In the genomic region with DNA sequence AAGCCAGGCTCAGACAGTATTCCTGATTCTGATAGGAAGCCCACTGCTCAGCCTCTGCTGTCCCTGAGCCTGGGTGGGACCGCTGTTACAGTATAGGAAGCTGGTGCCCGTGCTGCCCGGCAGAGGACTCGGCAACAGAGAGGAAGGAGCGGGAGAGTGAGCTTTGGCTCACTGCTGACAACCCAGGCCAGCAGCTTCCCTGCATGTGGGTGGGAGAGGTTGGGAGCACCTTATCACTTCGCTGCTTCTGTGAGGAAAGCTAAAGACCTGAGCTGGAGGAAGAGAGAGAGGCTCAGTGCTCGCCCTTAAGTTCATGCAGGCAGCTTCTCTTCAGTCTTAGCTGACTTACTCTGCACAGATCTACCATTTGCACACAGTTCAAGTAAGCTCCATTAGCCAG, we compare ENCODE assay signal across 22 mouse cellular contexts. TPM values are rescaled to one million over a fixed set of nuclear protein-coding genes. Genes with fewer than 3 reads are reported as not detected.
DNase-seq lines count a peak whose midpoint lies in the region; ATAC-seq and TF ChIP-seq lines count a peak whose summit lies in the region.
"Had no signal": no experiment of that assay in that cellular context is flagged by ENCODE, and none has a peak within 500 bp of the region (broad histone marks: within the 10 kb centered on the region; RNA-seq: fewer than 3 reads in every experiment).

No protein-coding gene starts in this region.

- DNase-seq in heart, postnatal 4 days = no peak
- no peak for DNase-seq in liver, embryonic 14.5 days (ENCODE audit: low read depth in 3 of 3, low spot score in 3 of 3)
- DNase-seq in urinary bladder, postnatal 4 days (ENCODE audit: low spot score in 2 of 2) = no peak
- DNase-seq: cerebellum, adult 18-20 months; cerebellum, postnatal 36 days; forebrain, postnatal 0 days; gastrocnemius, postnatal 36 days; kidney, postnatal 4 days; lung, embryonic 14.5 days; lung, postnatal 36 days; spleen, adult 18-20 months had no signal

- H3K9me3 ChIP-seq in erythroblast, embryonic 14.5 days (ENCODE audit: control insufficient read depth, low read length) = no peaks in the 10 kb centered on the region
- H3K9me3 ChIP-seq in heart, embryonic 16.5 days (replicated peaks; ENCODE audit: control insufficient read depth, low read length) = no peaks in the 10 kb centered on the region
- no peaks in the 10 kb centered on the region for H3K9me3 ChIP-seq in E14TG2a.4 (ENCODE audit: low read length)
- H3K9me3 ChIP-seq in liver, embryonic 14.5 days (ENCODE audit: control insufficient read depth, low read length) = no peaks in the 10 kb centered on the region
- H3K9me3 ChIP-seq in forebrain, embryonic 13.5 days (replicated peaks) = no peaks in the 10 kb centered on the region
- H3K9me3 ChIP-seq: limb, embryonic 12.5 days; neural tube, embryonic 13.5 days had no signal

- WGBS in heart, embryonic 16.5 days = 41% methylated on average over 7 of the region's 7 CpGs
- WGBS in liver, embryonic 14.5 days (ENCODE audit: insufficient replicate concordance) = 28% methylated on average over 7 of the region's 7 CpGs
- WGBS in forebrain, embryonic 13.5 days = 84% methylated on average over 7 of the region's 7 CpGs

- H3K4me2 ChIP-seq in heart, embryonic 16.5 days (ENCODE audit: low read depth, low read length) = no peak overlapping the region
- no peak overlapping the region for H3K4me2 ChIP-seq in liver, embryonic 14.5 days (ENCODE audit: low read depth)
- no peak overlapping the region for H3K4me2 ChIP-seq in forebrain, embryonic 13.5 days
- H3K4me2 ChIP-seq: limb, embryonic 12.5 days; lung, embryonic 14.5 days; midbrain, embryonic 11.5 days; neural tube, embryonic 13.5 days had no signal

- H3K27me3 ChIP-seq in erythroblast, embryonic 14.5 days (ENCODE audit: control insufficient read depth) = no peaks in the 10 kb centered on the region; the same call in 1 of the 2 replicates
- no peaks in the 10 kb centered on the region for H3K27me3 ChIP-seq in heart, embryonic 16.5 days (ENCODE audit: control insufficient read depth, insufficient read depth, low read length)
- no peaks in the 10 kb centered on the region for H3K27me3 ChIP-seq in E14TG2a.4 (ENCODE audit: insufficient read depth, low read length)
- H3K27me3 ChIP-seq in liver, embryonic 14.5 days (ENCODE audit: control insufficient read depth, insufficient read depth, low read length) = no peaks in the 10 kb centered on the region
- H3K27me3 ChIP-seq in forebrain, embryonic 13.5 days = no peaks in the 10 kb centered on the region
- H3K27me3 ChIP-seq: CH12.LX; limb, embryonic 12.5 days; neural tube, embryonic 13.5 days had no signal

- no peak for ATAC-seq in erythroblast, adult 5-6 weeks (replicated peaks; ENCODE audit: low FRiP score, poor library complexity, severe bottlenecking)
- ATAC-seq in heart, embryonic 16.5 days (replicated peaks; ENCODE audit: extremely low read depth, insufficient read depth, low FRiP score) = no peak
- ATAC-seq in liver, embryonic 14.5 days (ENCODE audit: insufficient read depth) = peak; percentile 11
- ATAC-seq in forebrain, embryonic 13.5 days = no peak
- ATAC-seq: forebrain, postnatal 0 days; hindbrain, embryonic 16.5 days; intestine, embryonic 16.5 days had no signal

- TF ChIP-seq EP300 in liver, embryonic 14.5 days (IDR thresholded peaks at IDR 0.05; ENCODE audit: low read depth) = no peak

- H3K27ac ChIP-seq in heart, embryonic 16.5 days (ENCODE audit: low read length) = peak overlapping the region; percentile 25; the same call in 1 of the 2 replicates
- H3K27ac ChIP-seq in liver, embryonic 14.5 days = 0 out of 2 replicates have a peak overlapping the region, but pooled peaks have one; percentile 5
- H3K27ac ChIP-seq in forebrain, embryonic 13.5 days = no peak overlapping the region
- H3K27ac ChIP-seq: limb, embryonic 12.5 days; neural tube, embryonic 13.5 days had no signal

- H3K4me1 ChIP-seq in erythroblast, embryonic 14.5 days (ENCODE audit: control insufficient read depth) = peaks cover 90% of the 10 kb centered on the region
- peaks cover 49% of the 10 kb centered on the region for H3K4me1 ChIP-seq in heart, embryonic 16.5 days (ENCODE audit: control insufficient read depth, insufficient read depth, low read length)
- H3K4me1 ChIP-seq in E14TG2a.4 (replicated peaks; ENCODE audit: low read depth, low read length) = peaks cover 100% of the 10 kb centered on the region
- peaks cover 19 to 40% of the 10 kb centered on the region in 2 experiments for H3K4me1 ChIP-seq in liver, embryonic 14.5 days (replicated peaks; ENCODE audit: control insufficient read depth in 2 of 2, insufficient read depth in 2 of 2, low read length in 1 of 2)
- no peaks in the 10 kb centered on the region for H3K4me1 ChIP-seq in forebrain, embryonic 13.5 days
- H3K4me1 ChIP-seq: neural tube, embryonic 13.5 days had no signal

- TF ChIP-seq CTCF in E14TG2a.4 (conservative IDR thresholded peaks at IDR 0.05; ENCODE audit: low read length) = no peak
- TF ChIP-seq CTCF in liver, embryonic 14.5 days (IDR thresholded peaks at IDR 0.05; ENCODE audit: low read depth) = peak; percentile 29; the same call in 1 of the 2 replicates

- peaks cover 100% of the 10 kb centered on the region for H3K36me3 ChIP-seq in erythroblast, embryonic 14.5 days (ENCODE audit: control insufficient read depth)
- H3K36me3 ChIP-seq in heart, embryonic 16.5 days (ENCODE audit: control insufficient read depth, insufficient read depth) = peaks cover 21% of the 10 kb centered on the region
- H3K36me3 ChIP-seq in E14TG2a.4 (ENCODE audit: insufficient read depth, low read length) = peaks cover 100% of the 10 kb centered on the region
- H3K36me3 ChIP-seq in liver, embryonic 14.5 days (replicated peaks; ENCODE audit: control insufficient read depth, insufficient read depth, low read depth) = peaks cover 100% of the 10 kb centered on the region
- H3K36me3 ChIP-seq in forebrain, embryonic 13.5 days (ENCODE audit: poor library complexity, severe bottlenecking) = peaks cover 70% of the 10 kb centered on the region

- H3K9ac ChIP-seq in heart, embryonic 16.5 days (ENCODE audit: low read length) = peak overlapping the region; percentile 41; the same call in 1 of the 2 replicates
- no peak overlapping the region; the same call in 1 of the 2 replicates for H3K9ac ChIP-seq in liver, embryonic 14.5 days (replicated peaks)
- H3K9ac ChIP-seq in forebrain, embryonic 13.5 days = no peak overlapping the region
- H3K9ac ChIP-seq: forebrain, postnatal 0 days; limb, embryonic 12.5 days; lung, embryonic 14.5 days; neural tube, embryonic 13.5 days had no signal

- H3K4me3 ChIP-seq in erythroblast, embryonic 14.5 days (replicated peaks) = peak overlapping the region; percentile 9
- no peak overlapping the region for H3K4me3 ChIP-seq in heart, embryonic 16.5 days (ENCODE audit: low read length)
- 0 out of 2 replicates have a peak overlapping the region, but pooled peaks have one; percentile 37 for H3K4me3 ChIP-seq in E14TG2a.4 (replicated peaks; ENCODE audit: low read length)
- H3K4me3 ChIP-seq in liver, embryonic 14.5 days (ENCODE audit: insufficient read depth in 1 of 2, low read depth in 2 of 2, low read length in 2 of 2) = no peak overlapping the region
- no peak overlapping the region for H3K4me3 ChIP-seq in forebrain, embryonic 13.5 days
- H3K4me3 ChIP-seq: limb, embryonic 12.5 days; neural tube, embryonic 13.5 days had no signal

RNA-seq across cellular contexts. Expression of gene Slc2a1, which starts 20.0 kb away (rescaled TPM):
- polyA plus RNA-seq in erythroblast, embryonic 14.5 days (2012) = 189 and 215 TPM in 2 replicates
- total RNA-seq in erythroblast, adult 5-6 weeks (2015; ENCODE audit: low replicate concordance) = 0.38 and 2.7 TPM in 2 replicates
- 1.1 and 1.4 TPM in 2 replicates for total RNA-seq in erythroblast, adult 5-6 weeks (2017; ENCODE audit: low replicate concordance)
- 129 and 136 TPM in 2 replicates for polyA plus RNA-seq in heart, embryonic 16.5 days (2015; fragmentation: Nextera tagmentation; extraction: Ambion mirVana)
- total RNA-seq in heart, postnatal 4 days (2021) = 10 to 100 TPM; 15.2 to 16.2 TPM
- 173 and 192 TPM in 2 replicates for polyA plus RNA-seq in liver, embryonic 14.5 days (2012; rRNA removed)
- polyA plus RNA-seq in liver, embryonic 14.5 days (2014; fragmentation: Nextera tagmentation; extraction: Ambion mirVana) = 259 and 296 TPM in 2 replicates
- polyA plus RNA-seq in forebrain, embryonic 13.5 days (2015; fragmentation: Nextera tagmentation; extraction: Ambion mirVana) = 95.4 and 96.2 TPM in 2 replicates

RNA-seq across cellular contexts. Expression of gene Zfp691, which starts 45.4 kb away (rescaled TPM):
- polyA plus RNA-seq in erythroblast, embryonic 14.5 days (2012) = 1.8 and 2.0 TPM in 2 replicates
- 2.3 and 4.2 TPM in 2 replicates for total RNA-seq in erythroblast, adult 5-6 weeks (2015; ENCODE audit: low replicate concordance)
- 3.1 and 4.0 TPM in 2 replicates for total RNA-seq in erythroblast, adult 5-6 weeks (2017; ENCODE audit: low replicate concordance)
- polyA plus RNA-seq in heart, embryonic 16.5 days (2015; fragmentation: Nextera tagmentation; extraction: Ambion mirVana) = 7.7 and 10.8 TPM in 2 replicates
- 10 to 100 TPM; 13.2 to 17.7 TPM for total RNA-seq in heart, postnatal 4 days (2021)
- polyA plus RNA-seq in liver, embryonic 14.5 days (2012; rRNA removed) = 2.6 and 3.3 TPM in 2 replicates
- polyA plus RNA-seq in liver, embryonic 14.5 days (2014; fragmentation: Nextera tagmentation; extraction: Ambion mirVana) = 1.5 and 2.3 TPM in 2 replicates
- 9.1 and 9.3 TPM in 2 replicates for polyA plus RNA-seq in forebrain, embryonic 13.5 days (2015; fragmentation: Nextera tagmentation; extraction: Ambion mirVana)

Comparison
In these comparisons a context has a peak if more than half of its experiments do, and no peak if none do; other contexts are left out.
1. H3K4me3 ChIP-seq: peak in erythroblast, embryonic 14.5 days (single experiment) and E14TG2a.4 (single experiment); none in heart, embryonic 16.5 days (single experiment), liver, embryonic 14.5 days (0 of 2) and forebrain, embryonic 13.5 days (single experiment).